Mouse (Mus musculus): ENCODE results near the gene Adamts7.

GRCm38 (mm10) chr9:90145788-90146187 is 17.1 kb upstream of the Adamts7 start:
- no peak for TF ChIP-seq USF1 (IDR thresholded peaks at IDR 0.05; ENCODE audit: low read depth)
- no peak for TF ChIP-seq POLR2A (IDR thresholded peaks at IDR 0.05; ENCODE audit: insufficient read length, low read depth)

Data from myocyte (in vitro differentiated cells).